Mouse (Mus musculus): ENCODE measurements around the gene Fam71e2. TPM values are rescaled to one million over a fixed set of nuclear protein-coding genes. Genes with fewer than 3 reads are reported as not detected.
"Not testable (repeated sequence)": the region's sequence is repeated elsewhere in the genome, so short reads cannot be mapped to it uniquely, and the experiment has no call there.

Gene Fam71e2
- polyA plus RNA-seq, 2 experiments, result 0.03 TPM; not detected in 1

DNA sequence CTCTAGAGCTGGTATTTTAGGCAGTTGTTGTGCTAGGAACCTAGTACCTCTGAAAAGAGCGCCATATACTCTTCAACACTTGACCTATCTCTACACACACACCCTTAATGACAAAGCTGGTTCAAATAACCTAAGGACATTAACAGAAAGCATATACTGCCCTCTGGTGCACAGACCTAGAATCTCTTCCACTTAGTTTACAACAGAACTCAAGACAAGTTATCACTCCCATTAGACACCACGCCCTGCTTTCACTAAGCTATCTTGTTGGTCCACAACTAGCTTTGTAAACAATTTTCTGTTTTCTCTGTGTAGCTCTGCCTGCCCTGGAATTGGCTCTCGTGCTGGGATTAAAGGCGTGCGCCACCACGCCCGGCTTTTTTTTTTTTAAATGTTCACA is 35.6 kb upstream of the Fam71e2 start:
- Histone ChIP-seq H3K27me3 (ENCODE audit: control insufficient read depth, insufficient read depth, low read length) (no peaks in the 10 kb centered on the region), H3K27ac (replicated peaks; ENCODE audit: low read depth, low read length) (no peak overlapping the region), H3K9me3 (ENCODE audit: control insufficient read depth, low read length) (no peaks in the 10 kb centered on the region), H3K36me3 (ENCODE audit: control insufficient read depth, insufficient read depth, low read length) (peaks cover 52% of the 10 kb centered on the region), H3K4me2 (replicated peaks; ENCODE audit: low read depth, low read length, severe bottlenecking) (no peak overlapping the region), H3K9ac (ENCODE audit: low read depth, low read length, severe bottlenecking) (no peak overlapping the region), H3K4me1 (ENCODE audit: control insufficient read depth, insufficient read depth, low read length) (peaks cover 16% of the 10 kb centered on the region), H3K4me3 (replicated peaks; ENCODE audit: low read length) (no peak overlapping the region)
- DNase-seq (ENCODE audit: low spot score) (peak; percentile 56), ATAC-seq (ENCODE audit: low FRiP score, low read depth) (no peak)
- WGBS, result 95% methylated on average over 7 of the region's 7 CpGs
- no peak for TF ChIP-seq POLR2A (IDR thresholded peaks at IDR 0.05; ENCODE audit: borderline replicate concordance, extremely low read depth, insufficient read depth, insufficient read length)

DNA sequence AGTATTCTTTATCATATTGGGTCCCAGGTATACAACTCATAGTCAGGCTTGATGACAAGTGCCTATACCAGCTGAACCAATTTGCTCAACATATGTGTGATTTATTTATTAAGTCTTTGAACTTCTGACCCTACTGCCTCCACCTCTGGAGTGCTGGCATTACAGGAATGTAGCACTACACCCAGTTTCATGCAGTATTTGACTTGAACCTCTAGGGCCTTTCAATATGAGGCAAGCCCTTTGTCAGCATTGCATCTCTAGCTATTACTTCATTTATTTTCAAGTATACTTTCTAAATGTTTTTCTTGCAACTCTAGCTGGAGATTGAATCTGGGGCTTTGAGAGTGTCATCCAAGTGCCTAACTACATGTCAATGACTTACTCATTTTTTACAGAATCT is 31.1 kb upstream of the Fam71e2 start:
- Histone ChIP-seq H3K36me3 (ENCODE audit: control insufficient read depth, insufficient read depth, low read length) (peaks cover 26% of the 10 kb centered on the region), H3K4me2 (replicated peaks; ENCODE audit: low read depth, low read length, severe bottlenecking) (no peak overlapping the region), H3K4me3 (replicated peaks; ENCODE audit: low read length) (no peak overlapping the region), H3K27ac (replicated peaks; ENCODE audit: low read depth, low read length) (no peak overlapping the region), H3K4me1 (ENCODE audit: control insufficient read depth, insufficient read depth, low read length) (no peaks in the 10 kb centered on the region), H3K9ac (ENCODE audit: low read depth, low read length, severe bottlenecking) (no peak overlapping the region), H3K27me3 (ENCODE audit: control insufficient read depth, insufficient read depth, low read length) (no peaks in the 10 kb centered on the region), H3K9me3 (ENCODE audit: control insufficient read depth, low read length) (no peaks in the 10 kb centered on the region)
- ATAC-seq (ENCODE audit: low FRiP score, low read depth) (no peak), DNase-seq (ENCODE audit: low spot score) (no peak)
- TF ChIP-seq POLR2A (IDR thresholded peaks at IDR 0.05; ENCODE audit: borderline replicate concordance, extremely low read depth, insufficient read depth, insufficient read length), result no peak

DNA sequence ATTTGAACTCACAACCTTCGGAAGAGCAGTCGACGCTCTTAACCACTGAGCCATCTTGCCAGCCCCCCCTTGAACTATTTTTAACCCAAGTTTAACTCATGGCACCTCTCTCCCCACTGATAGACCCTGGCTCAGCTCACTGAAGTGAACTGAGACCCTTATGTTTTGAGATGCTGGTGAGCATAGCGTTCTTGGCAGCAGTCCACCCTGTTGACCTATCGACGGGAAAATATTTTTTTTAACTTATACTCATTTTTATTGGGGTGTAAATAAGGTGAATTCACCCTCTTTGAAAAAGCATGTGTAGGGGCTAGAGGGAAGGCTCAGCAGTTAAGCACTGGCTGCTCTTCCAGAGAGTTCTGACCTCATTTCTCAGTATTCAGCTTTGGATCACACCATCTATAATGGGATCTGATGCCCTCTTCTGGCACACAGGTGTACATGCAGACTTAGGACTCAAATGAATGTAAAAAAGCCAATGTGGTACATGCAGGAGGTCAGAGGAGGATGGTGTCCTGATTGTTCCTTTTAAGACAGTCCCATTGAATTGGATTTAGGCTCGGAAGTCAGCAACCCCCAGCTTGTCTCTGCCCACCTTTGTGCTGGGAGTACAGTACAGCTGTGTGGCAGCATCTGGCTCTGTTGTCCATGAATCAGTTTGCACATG is 24.8 kb upstream of the Fam71e2 start:
- peaks cover 43% of the 10 kb centered on the region for H3K36me3 ChIP-seq (ENCODE audit: control insufficient read depth, insufficient read depth, low read length)
- DNase-seq (ENCODE audit: low spot score) (peak; percentile 32), ATAC-seq (ENCODE audit: low FRiP score, low read depth) (0 out of 2 replicates have a peak, but pooled peaks have one; percentile 3)
- peaks cover 9% of the 10 kb centered on the region; the same call in 1 of the 2 replicates for H3K4me1 ChIP-seq (ENCODE audit: control insufficient read depth, insufficient read depth, low read length)
- no peaks in the 10 kb centered on the region for H3K27me3 ChIP-seq (ENCODE audit: control insufficient read depth, insufficient read depth, low read length)
- H3K9me3 ChIP-seq (ENCODE audit: control insufficient read depth, low read length), result no peaks in the 10 kb centered on the region
- H3K27ac ChIP-seq (replicated peaks; ENCODE audit: low read depth, low read length), result no peak overlapping the region
- H3K4me2 ChIP-seq (replicated peaks; ENCODE audit: low read depth, low read length, severe bottlenecking), result no peak overlapping the region
- no peak for TF ChIP-seq POLR2A (IDR thresholded peaks at IDR 0.05; ENCODE audit: borderline replicate concordance, extremely low read depth, insufficient read depth, insufficient read length)
- WGBS, result 68% methylated on average over 7 of the region's 7 CpGs
- H3K9ac ChIP-seq (ENCODE audit: low read depth, low read length, severe bottlenecking), result no peak overlapping the region
- H3K4me3 ChIP-seq (replicated peaks; ENCODE audit: low read length), result no peak overlapping the region

- DNase-seq (ENCODE audit: low spot score) (no peak), ATAC-seq (ENCODE audit: low FRiP score, low read depth) (no peak)
- Histone ChIP-seq H3K4me3 (replicated peaks; ENCODE audit: low read length) (no peak overlapping the region), H3K9ac (ENCODE audit: low read depth, low read length, severe bottlenecking) (no peak overlapping the region), H3K9me3 (ENCODE audit: control insufficient read depth, low read length) (no peaks in the 10 kb centered on the region), H3K27ac (replicated peaks; ENCODE audit: low read depth, low read length) (no peak overlapping the region), H3K27me3 (ENCODE audit: control insufficient read depth, insufficient read depth, low read length) (no peaks in the 10 kb centered on the region), H3K36me3 (ENCODE audit: control insufficient read depth, insufficient read depth, low read length) (peaks cover 43% of the 10 kb centered on the region), H3K4me2 (replicated peaks; ENCODE audit: low read depth, low read length, severe bottlenecking) (no peak overlapping the region), H3K4me1 (ENCODE audit: control insufficient read depth, insufficient read depth, low read length) (peaks cover 9% of the 10 kb centered on the region; the same call in 1 of the 2 replicates)
- TF ChIP-seq POLR2A (IDR thresholded peaks at IDR 0.05; ENCODE audit: borderline replicate concordance, extremely low read depth, insufficient read depth, insufficient read length), result no peak
- WGBS, result 87% methylated on average over 3 of the region's 3 CpGs
Observed at GRCm38 (mm10) chr7:4794631-4795168, 23.6 kb upstream of the Fam71e2 start.

- Histone ChIP-seq H3K4me1 (ENCODE audit: control insufficient read depth, insufficient read depth, low read length) (peaks cover 9% of the 10 kb centered on the region; the same call in 1 of the 2 replicates), H3K4me2 (replicated peaks; ENCODE audit: low read depth, low read length, severe bottlenecking) (peak overlapping the region; percentile 83), H3K27me3 (ENCODE audit: control insufficient read depth, insufficient read depth, low read length) (no peaks in the 10 kb centered on the region), H3K9me3 (ENCODE audit: control insufficient read depth, low read length) (no peaks in the 10 kb centered on the region), H3K36me3 (ENCODE audit: control insufficient read depth, insufficient read depth, low read length) (peaks cover 43% of the 10 kb centered on the region), H3K9ac (ENCODE audit: low read depth, low read length, severe bottlenecking) (peak overlapping the region; percentile 97), H3K4me3 (replicated peaks; ENCODE audit: low read length) (peak overlapping the region; percentile 91), H3K27ac (replicated peaks; ENCODE audit: low read depth, low read length) (peak overlapping the region; percentile 92; the same call in 1 of the 2 replicates)
- DNase-seq (ENCODE audit: low spot score), result no peak
- no peak for TF ChIP-seq POLR2A (IDR thresholded peaks at IDR 0.05; ENCODE audit: borderline replicate concordance, extremely low read depth, insufficient read depth, insufficient read length)
- 44% methylated on average over 4 of the region's 4 CpGs for WGBS
- ATAC-seq (ENCODE audit: low FRiP score, low read depth), result no peak
Observed at GRCm38 (mm10) chr7:4793674-4794073, 22.6 kb upstream of the Fam71e2 start.

GRCm38 (mm10) chr7:4793248-4793647 is 22.1 kb upstream of the Fam71e2 start:
- Histone ChIP-seq H3K4me3 (replicated peaks; ENCODE audit: low read length) (peak overlapping the region; percentile 91), H3K9ac (ENCODE audit: low read depth, low read length, severe bottlenecking) (peak overlapping the region; percentile 97), H3K36me3 (ENCODE audit: control insufficient read depth, insufficient read depth, low read length) (peaks cover 43% of the 10 kb centered on the region), H3K4me1 (ENCODE audit: control insufficient read depth, insufficient read depth, low read length) (peaks cover 13% of the 10 kb centered on the region), H3K4me2 (replicated peaks; ENCODE audit: low read depth, low read length, severe bottlenecking) (peak overlapping the region; percentile 83), H3K27ac (replicated peaks; ENCODE audit: low read depth, low read length) (peak overlapping the region; percentile 92)
- not testable (repeated sequence) for DNase-seq (ENCODE audit: low spot score); ATAC-seq (ENCODE audit: low FRiP score, low read depth); H3K27me3 ChIP-seq (ENCODE audit: control insufficient read depth, insufficient read depth, low read length); H3K9me3 ChIP-seq (ENCODE audit: control insufficient read depth, low read length)
- under 1% methylated on average over 31 of the region's 31 CpGs for WGBS

All from limb, embryonic 14.5 days (tissue).